Mouse (Mus musculus) macrophage (primary cell): ENCODE results near the gene Fam209. TPM values are rescaled to one million over a fixed set of nuclear protein-coding genes. Genes with fewer than 3 reads are reported as not detected.

Experiments
- H3K27ac ChIP-seq: fragments of 350-480 bp; formaldehyde crosslinking; 2 replicates; pipeline ENCODE4 v1.9.0; 2021
- H3K36me3 ChIP-seq: fragments of 350-480 bp; formaldehyde crosslinking; 2 replicates; pipeline ENCODE4 v1.9.0; 2021; ENCODE audit errors: inconsistent target
- H3K4me3 ChIP-seq: fragments of 350-480 bp; formaldehyde crosslinking; 2 replicates; pipeline ENCODE4 v1.9.0; 2021; ENCODE audit errors: inconsistent target
- H3K79me2 ChIP-seq: fragments of 350-480 bp; formaldehyde crosslinking; 2 replicates; pipeline ENCODE4 v1.9.0; 2021; ENCODE audit errors: inconsistent target
- whole genome bisulfite sequencing: methylation state at CpG from one replicate; pipeline ENCODE4 v1.1.7; 2026; ENCODE audit warnings: inconsistent platforms; ENCODE audit not compliant: missing documents; 5-methylcytosine and 5-hydroxymethylcytosine counted together
- polyA plus RNA-seq: library from polyadenylated mRNA; stranded (reverse); fragments of 250-400 nt; gene quantifications from 3 replicates; pipeline ENCODE4 v1.2.4, GENCODE M21; 2018; ENCODE audit warnings: inconsistent platforms
- total RNA-seq, 78 experiments: library from RNA; depleted of rRNA; stranded (reverse); fragments of 250-400 nt; gene quantifications; 1 replicate in 9 of 78; 2 replicates in 24 of 78; 3 replicates in 43 of 78; 4 replicates in 2 of 78; pipeline ENCODE4 v1.2.4; 2018; ENCODE audit warnings: inconsistent platforms in 56 of 78

Gene Fam209
- 10 to 100 TPM in 10 of 26 experiments, 1 to 10 TPM in 16; 2.2 to 47.7 (median 7.2) TPM for total RNA-seq (2018; cell fraction: chromatin; rRNA removed)
- under 1 TPM in 14 of 26 experiments, not detected in 12; 0.24 to 0.56 (median 0.36) TPM for total RNA-seq (2018; cell fraction: cytosol; rRNA removed)
- total RNA-seq (2018; cell fraction: nucleus; rRNA removed) = 10 to 100 TPM in 6 of 26 experiments, 1 to 10 TPM in 20; 1.3 to 17.8 (median 3.5) TPM
- polyA plus RNA-seq = 0.55 to 0.76 TPM in 2 of 3 replicates, not detected in the other

- WGBS = 88% methylated on average over 11 of the region's 11 CpGs
- Histone ChIP-seq H3K36me3 (peaks cover 29% of the 10 kb centered on the region), H3K27ac (no peak within 1 kb of the TSS), H3K4me3 (no peak within 1 kb of the TSS), H3K79me2 (no peaks in the 10 kb centered on the region)
Observed at GRCm38 (mm10) chr2:172472318-172472717, at the start of gene Fam209. Gene Fam209 (plus strand): TSS chr2:172472520.

DNA sequence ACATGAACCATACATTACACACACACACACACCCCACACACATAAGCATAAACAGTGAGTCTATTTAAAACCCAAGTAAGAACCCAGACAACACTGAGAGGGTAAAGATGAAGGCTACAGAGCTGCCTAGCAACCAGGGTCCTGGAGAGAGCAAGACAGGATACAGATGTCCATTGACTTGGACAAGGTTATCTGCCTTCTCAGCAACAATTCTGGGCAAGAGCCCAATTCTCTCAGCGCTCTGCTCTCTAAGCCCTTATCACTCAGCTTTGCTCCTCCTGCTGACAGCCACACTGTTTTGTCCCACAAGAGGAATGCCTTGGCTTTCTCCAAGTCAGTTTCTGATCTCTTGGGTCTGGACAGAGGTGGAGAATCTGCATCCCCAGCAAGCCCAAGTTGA lies 41.7 kb upstream of the Fam209 start:
- no peaks in the 10 kb centered on the region for H3K36me3 ChIP-seq
- no peak overlapping the region for H3K4me3 ChIP-seq
- H3K27ac ChIP-seq = no peak overlapping the region
- WGBS = 57% methylated on average over 1 of the region's 1 CpGs
- H3K79me2 ChIP-seq = no peaks in the 10 kb centered on the region

DNA sequence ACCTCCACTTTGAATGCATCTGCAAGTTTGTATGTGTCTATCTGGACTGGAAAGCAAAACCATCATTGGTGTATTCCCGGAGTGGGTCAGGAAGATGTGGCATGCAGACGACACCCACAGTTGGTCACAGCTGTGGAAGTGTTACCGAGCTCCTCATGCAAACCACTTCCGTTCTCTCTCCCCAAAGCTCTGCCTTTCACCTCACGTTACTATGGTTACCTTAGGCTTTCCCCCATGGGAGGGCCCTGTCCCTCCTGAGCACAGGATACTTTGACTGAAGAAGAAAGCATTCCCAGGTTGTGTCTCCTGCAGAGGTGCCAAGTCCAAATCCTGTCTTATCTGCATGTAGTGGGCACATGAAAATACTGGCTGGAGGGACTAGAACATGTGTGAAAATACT lies 38.6 kb upstream of the Fam209 start:
- H3K27ac ChIP-seq = no peak overlapping the region
- no peaks in the 10 kb centered on the region for H3K36me3 ChIP-seq
- WGBS = 19% methylated on average over 5 of the region's 5 CpGs
- H3K4me3 ChIP-seq = no peak overlapping the region
- no peaks in the 10 kb centered on the region for H3K79me2 ChIP-seq

DNA sequence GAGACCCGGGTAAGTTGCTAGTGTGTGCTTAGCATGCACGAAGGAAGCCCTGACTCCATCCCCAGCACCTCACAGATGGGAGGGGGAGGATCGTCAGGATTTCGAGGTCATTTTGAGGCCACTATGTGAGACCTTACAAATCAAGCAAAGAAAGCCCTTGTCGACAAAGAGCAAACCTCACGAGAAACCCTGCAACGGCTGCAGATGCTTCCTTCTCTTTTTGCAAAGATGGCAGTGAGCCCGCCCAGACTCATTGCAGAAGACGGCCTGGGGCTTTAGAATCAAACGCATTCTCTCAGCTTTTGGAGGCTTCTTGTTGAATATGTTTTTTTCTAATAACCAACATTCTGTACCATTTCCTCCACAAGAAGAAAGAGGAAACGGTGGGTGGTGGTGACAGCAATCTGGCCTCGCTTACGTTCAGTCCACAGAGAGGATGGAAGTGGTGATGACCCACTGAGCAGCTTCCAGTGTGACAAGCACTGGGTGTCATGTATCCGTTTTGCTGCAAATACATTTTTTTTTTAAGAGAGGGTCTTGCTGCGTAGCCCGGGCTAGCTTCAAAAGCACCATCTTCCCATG lies 34.9 kb upstream of the Fam209 start:
- Histone ChIP-seq H3K79me2 (peaks cover 25% of the 10 kb centered on the region), H3K36me3 (no peaks in the 10 kb centered on the region), H3K27ac (peak overlapping the region; percentile 91), H3K4me3 (no peak overlapping the region)
- WGBS = 3% methylated on average over 16 of the region's 16 CpGs

GRCm38 (mm10) chr2:172439843-172440639 lies 32.3 kb upstream of the Fam209 start, which contains the start of gene Rtf2:
Gene Rtf2 (plus strand): TSS chr2:172440556.
- 2% methylated on average over 35 of the region's 35 CpGs for WGBS
- H3K4me3 ChIP-seq = peak within 1 kb of the TSS; percentile 99
- peaks cover 51% of the 10 kb centered on the region for H3K79me2 ChIP-seq
- H3K27ac ChIP-seq = peak within 1 kb of the TSS; percentile 81
- peaks cover 15% of the 10 kb centered on the region for H3K36me3 ChIP-seq

- H3K79me2 ChIP-seq = peaks cover 57% of the 10 kb centered on the region
- peaks cover 21% of the 10 kb centered on the region for H3K36me3 ChIP-seq
- H3K27ac ChIP-seq = peak overlapping the region; percentile 81
- WGBS = under 1% methylated on average over 21 of the region's 21 CpGs
- H3K4me3 ChIP-seq = peak overlapping the region; percentile 99
Observed at GRCm38 (mm10) chr2:172440640-172441005, 31.7 kb upstream of the Fam209 start.

DNA sequence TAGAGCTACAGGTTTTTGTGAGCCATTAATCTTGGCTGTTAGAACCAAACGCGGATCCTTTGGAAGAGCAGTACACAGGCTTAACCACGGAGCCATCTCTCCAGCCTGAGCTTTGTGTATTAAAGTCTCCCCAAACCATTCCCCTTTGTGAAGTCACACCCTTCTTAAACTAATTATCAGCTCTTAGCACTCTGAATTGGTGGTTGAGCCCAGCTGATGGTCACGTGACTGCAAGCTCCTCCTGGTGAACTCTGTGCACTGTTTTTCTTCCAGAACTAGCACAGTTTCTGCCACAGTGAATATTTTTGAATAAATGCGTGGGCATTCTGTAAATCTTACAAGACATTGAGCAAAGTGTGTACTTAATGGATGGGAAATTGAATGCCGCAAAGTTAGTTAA lies 31.1 kb upstream of the Fam209 start:
- Histone ChIP-seq H3K36me3 (peaks cover 26% of the 10 kb centered on the region), H3K27ac (peak overlapping the region; percentile 81), H3K4me3 (peak overlapping the region; percentile 99), H3K79me2 (peaks cover 62% of the 10 kb centered on the region)
- 37% methylated on average over 6 of the region's 6 CpGs for whole genome bisulfite sequencing

DNA sequence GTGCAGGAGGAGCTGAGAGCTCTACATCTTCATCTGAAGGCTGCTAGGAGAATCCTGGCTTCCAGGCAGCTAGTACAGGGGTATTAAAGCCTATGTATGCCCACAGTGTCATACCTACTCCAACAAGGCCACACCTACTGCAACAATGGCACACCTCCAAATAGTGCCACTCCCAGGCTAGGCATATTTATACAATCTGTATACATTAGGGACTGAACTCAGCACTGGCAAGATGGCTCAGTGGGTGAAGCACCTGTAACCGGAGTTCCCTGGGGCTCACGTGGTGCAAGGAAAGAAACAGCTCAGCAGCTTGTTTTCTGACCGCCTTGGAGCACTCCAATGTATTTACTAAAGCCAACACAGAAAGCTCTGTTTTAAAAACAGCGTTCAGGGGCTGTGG lies 26.7 kb upstream of the Fam209 start:
- Histone ChIP-seq H3K27ac (no peak overlapping the region), H3K4me3 (no peak overlapping the region), H3K79me2 (peaks cover 73% of the 10 kb centered on the region), H3K36me3 (peaks cover 71% of the 10 kb centered on the region)
- 90% methylated on average over 4 of the region's 4 CpGs for WGBS

DNA sequence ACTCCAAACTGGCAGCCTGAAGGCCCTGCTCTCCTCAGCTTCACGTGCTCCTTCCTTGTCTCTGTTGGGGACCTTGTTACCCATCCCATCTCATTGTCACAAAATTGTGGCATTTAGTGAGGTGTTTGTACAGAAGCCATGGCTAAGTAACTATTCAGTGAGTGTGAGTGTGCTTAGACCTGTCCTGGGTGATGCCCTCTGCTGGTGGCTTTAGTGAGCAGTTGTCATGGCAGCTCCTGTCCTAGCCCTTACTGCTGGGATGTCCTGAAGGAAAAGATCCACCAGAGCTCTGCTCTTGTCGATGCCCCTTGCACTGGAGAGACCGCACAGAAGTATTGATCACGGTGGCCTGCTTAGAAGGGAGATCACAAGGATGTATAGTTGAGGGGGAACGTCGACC lies 25.0 kb upstream of the Fam209 start:
- Histone ChIP-seq H3K79me2 (peaks cover 56% of the 10 kb centered on the region), H3K36me3 (peaks cover 85% of the 10 kb centered on the region), H3K27ac (no peak overlapping the region), H3K4me3 (no peak overlapping the region)
- 96% methylated on average over 6 of the region's 6 CpGs for WGBS

- 69% methylated on average over 4 of the region's 4 CpGs for WGBS
- no peak overlapping the region for H3K27ac ChIP-seq
- peaks cover 95% of the 10 kb centered on the region for H3K36me3 ChIP-seq
- peaks cover 48% of the 10 kb centered on the region for H3K79me2 ChIP-seq
- H3K4me3 ChIP-seq = no peak overlapping the region
Observed at GRCm38 (mm10) chr2:172448329-172448728, 24.0 kb upstream of the Fam209 start.

DNA sequence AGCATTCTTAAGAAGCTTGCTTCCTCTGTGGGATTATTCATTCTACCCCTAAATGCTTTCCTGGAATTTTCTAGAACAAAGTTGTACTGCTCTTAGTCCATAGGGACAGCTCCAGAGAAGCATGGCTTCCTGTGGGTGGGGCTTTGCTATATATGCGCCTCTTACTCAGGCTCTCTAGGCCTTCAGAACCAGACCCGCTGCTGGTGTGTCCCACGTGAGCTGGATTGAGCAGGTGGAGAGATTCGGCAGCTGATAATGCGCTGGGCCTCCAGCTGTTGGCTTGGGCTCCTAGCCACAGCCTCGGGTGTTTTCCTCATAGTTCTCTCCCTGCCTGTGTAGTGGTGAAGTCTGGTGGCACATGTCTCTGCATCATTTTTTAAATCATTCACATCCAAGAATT lies 21.7 kb upstream of the Fam209 start:
- 91% methylated on average over 6 of the region's 6 CpGs for WGBS
- H3K27ac ChIP-seq = no peak overlapping the region
- no peak overlapping the region for H3K4me3 ChIP-seq
- H3K79me2 ChIP-seq = peaks cover 44% of the 10 kb centered on the region; the same call in 1 of the 2 replicates
- peaks cover 89% of the 10 kb centered on the region for H3K36me3 ChIP-seq

DNA sequence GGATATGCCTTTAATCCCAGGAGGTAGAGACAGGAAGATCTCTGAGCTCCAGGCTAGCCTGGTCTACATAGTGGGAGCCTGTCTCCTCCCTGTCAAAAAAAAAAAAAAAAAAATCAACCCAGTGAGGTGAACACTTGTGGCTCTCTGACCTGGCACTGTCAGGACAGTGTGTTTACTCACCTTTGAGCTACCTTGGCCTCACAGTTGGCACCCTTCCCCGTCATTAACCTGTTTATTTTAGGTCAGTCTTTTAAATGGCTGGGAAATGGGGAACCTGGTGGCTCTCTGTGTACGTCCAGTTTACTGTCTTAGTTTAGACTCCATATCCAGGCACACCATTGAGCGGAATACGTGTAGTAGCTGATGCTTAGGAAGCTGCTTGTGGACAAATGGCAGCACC lies 20.3 kb upstream of the Fam209 start:
- H3K4me3 ChIP-seq = no peak overlapping the region
- H3K79me2 ChIP-seq = peaks cover 53% of the 10 kb centered on the region; the same call in 1 of the 2 replicates
- 100% methylated on average over 4 of the region's 4 CpGs for WGBS
- H3K27ac ChIP-seq = no peak overlapping the region
- peaks cover 88% of the 10 kb centered on the region for H3K36me3 ChIP-seq

DNA sequence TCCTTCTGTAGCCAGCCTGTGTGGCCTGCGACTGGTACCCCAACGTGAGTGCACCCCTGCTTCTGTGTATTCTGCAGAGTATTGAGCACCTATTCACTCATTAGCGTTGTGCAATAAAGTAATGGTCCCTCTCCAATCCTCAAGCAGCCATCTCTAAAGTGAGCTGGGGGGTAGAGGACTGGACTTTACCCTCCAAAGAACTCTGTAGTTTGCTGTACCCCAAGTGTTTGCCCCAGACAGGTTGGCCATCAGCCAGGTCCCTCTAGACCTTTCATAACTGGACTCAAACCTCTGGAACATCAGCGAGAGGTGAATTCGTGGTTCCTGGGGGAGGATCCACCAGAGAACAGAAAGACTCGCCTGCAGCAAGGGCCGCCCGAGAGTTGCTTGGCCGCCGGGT lies 19.9 kb upstream of the Fam209 start:
- no peak overlapping the region for H3K4me3 ChIP-seq
- WGBS = 92% methylated on average over 10 of the region's 10 CpGs
- peaks cover 88% of the 10 kb centered on the region for H3K36me3 ChIP-seq
- H3K79me2 ChIP-seq = peaks cover 57% of the 10 kb centered on the region; the same call in 1 of the 2 replicates
- no peak overlapping the region for H3K27ac ChIP-seq

- no peak within 1 kb of the TSS for H3K4me3 ChIP-seq
- peaks cover 80% of the 10 kb centered on the region for H3K36me3 ChIP-seq
- H3K79me2 ChIP-seq = peaks cover 55% of the 10 kb centered on the region; the same call in 1 of the 2 replicates
- WGBS = 96% methylated on average over 11 of the region's 11 CpGs
- H3K27ac ChIP-seq = no peak within 1 kb of the TSS
Observed at GRCm38 (mm10) chr2:172458496-172458895, 13.8 kb upstream of the Fam209 start, which contains the start of gene Gcnt7. Gene Gcnt7 (minus strand): TSS chr2:172458596.

DNA sequence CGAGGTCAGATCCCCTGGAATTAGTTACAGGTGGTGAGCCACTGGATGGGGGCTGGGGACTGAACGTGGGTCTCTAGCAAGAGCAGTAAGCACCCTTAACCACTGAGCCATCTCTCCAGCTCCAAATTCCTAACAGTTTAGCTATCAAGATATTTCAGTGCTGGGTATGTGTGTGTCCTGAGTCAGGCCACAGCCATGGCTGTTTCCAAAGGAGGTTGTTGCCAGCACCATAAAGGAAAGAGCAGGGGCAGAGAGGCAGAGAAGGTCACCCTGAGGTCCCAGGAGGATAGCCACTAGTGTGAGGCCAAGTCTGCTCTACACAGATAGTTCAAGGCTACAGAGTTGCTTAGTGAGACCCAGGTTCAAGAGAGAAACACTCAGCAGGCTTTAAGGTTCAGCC lies 11.7 kb upstream of the Fam209 start:
- WGBS = 89% methylated on average over 2 of the region's 2 CpGs
- peaks cover 38% of the 10 kb centered on the region; the same call in 1 of the 2 replicates for H3K79me2 ChIP-seq
- peaks cover 88% of the 10 kb centered on the region for H3K36me3 ChIP-seq
- no peak overlapping the region for H3K4me3 ChIP-seq
- no peak overlapping the region for H3K27ac ChIP-seq
